ENCODE assay signal across 1 mouse cellular context in the genomic region with DNA sequence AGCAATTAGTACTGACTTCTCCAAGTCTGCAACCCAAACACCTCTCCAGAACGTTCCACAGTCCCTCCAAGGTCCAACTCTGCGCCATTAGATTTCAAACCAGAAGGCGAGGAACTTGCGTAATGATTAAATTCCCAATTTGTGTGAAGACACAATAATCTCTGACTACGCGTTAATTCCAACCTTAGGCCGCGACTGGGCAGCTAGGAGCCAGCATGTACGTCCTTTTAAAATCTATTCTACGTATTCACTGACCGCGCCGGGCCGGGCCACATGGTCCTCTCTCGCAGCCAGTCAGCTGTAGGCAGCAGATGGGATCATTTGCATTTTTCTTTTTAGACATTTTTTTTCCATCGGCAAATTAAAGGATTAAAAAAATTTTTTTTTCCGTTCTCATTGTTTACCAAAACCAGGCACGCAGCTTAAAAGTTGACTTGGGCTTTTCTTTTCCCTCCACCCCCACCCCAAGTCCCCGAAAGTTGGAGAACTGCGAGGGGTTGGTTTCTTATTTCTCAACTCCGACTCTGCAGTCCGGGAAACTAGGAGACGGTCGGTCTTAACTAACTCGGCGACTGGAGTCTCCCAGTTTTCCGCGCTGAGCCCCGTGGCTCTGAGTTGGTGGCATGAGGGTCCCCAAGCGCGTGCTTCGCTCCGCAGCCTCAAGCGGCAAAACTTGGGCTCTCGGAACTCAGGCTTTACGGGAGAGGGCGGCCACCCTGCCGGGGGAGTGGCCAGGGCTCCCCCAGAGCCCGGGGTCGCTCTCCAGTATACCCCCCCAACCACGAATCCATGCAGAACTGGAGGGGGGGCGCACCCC.
TF ChIP-seq lines count a peak whose summit lies in the region.

No protein-coding gene starts in this region.

TF ChIP-seq in C2C12, 6 proteins besides CTCF, POLR2A, EP300 and RAD21 (continued from another document):
- TF ChIP-seq MYOG (IDR thresholded peaks at IDR 0.05; ENCODE audit: control insufficient read depth, extremely low read depth, insufficient read length): no peak
- TF ChIP-seq FOSL1 (IDR thresholded peaks at IDR 0.05; ENCODE audit: insufficient read depth, low read length, poor library complexity, severe bottlenecking): no peak
- TF ChIP-seq MYOD1 (IDR thresholded peaks at IDR 0.05; ENCODE audit: control insufficient read depth, insufficient read length, low read depth): no peak
